ENCODE assay signal across 14 mouse cellular contexts in genomic region chr17:49703492-49704249, GRCm38 (mm10).
DNase-seq lines count a peak whose midpoint lies in the region; ATAC-seq lines count a peak whose summit lies in the region.
"Had no signal": no experiment of that assay in that cellular context is flagged by ENCODE, and none has a peak within 500 bp of the region (broad histone marks: within the 10 kb centered on the region; RNA-seq: fewer than 3 reads in every experiment).

No protein-coding gene starts in this region.

- peak; percentile 77 for ATAC-seq in forebrain, embryonic 13.5 days
- no peak for ATAC-seq in forebrain, embryonic 12.5 days (ENCODE audit: low FRiP score)
- ATAC-seq in embryonic facial prominence, embryonic 15.5 days (ENCODE audit: insufficient number of reproducible peaks, low FRiP score, low TSS enrichment, low read depth) = no peak

- intact Hi-C loops in heart, postnatal 14 days (cut with DNase I) = no loop called here

- no peaks in the 10 kb centered on the region for H3K27me3 ChIP-seq in forebrain, embryonic 13.5 days
- H3K27me3 ChIP-seq in forebrain, embryonic 12.5 days = no peaks in the 10 kb centered on the region
- no peaks in the 10 kb centered on the region for H3K27me3 ChIP-seq in embryonic facial prominence, embryonic 15.5 days
- H3K27me3 ChIP-seq: hindbrain, embryonic 12.5 days; liver, embryonic 15.5 days had no signal

- no peaks in the 10 kb centered on the region for H3K9me3 ChIP-seq in forebrain, embryonic 13.5 days (replicated peaks)
- H3K9me3 ChIP-seq in forebrain, embryonic 12.5 days = no peaks in the 10 kb centered on the region
- no peaks in the 10 kb centered on the region for H3K9me3 ChIP-seq in embryonic facial prominence, embryonic 15.5 days (replicated peaks)
- H3K9me3 ChIP-seq: hindbrain, embryonic 12.5 days; liver, embryonic 15.5 days had no signal

- no peak overlapping the region for H3K4me2 ChIP-seq in forebrain, embryonic 13.5 days
- no peak overlapping the region for H3K4me2 ChIP-seq in forebrain, embryonic 12.5 days
- H3K4me2 ChIP-seq in embryonic facial prominence, embryonic 15.5 days (replicated peaks) = no peak overlapping the region
- H3K4me2 ChIP-seq: heart, embryonic 11.5 days; hindbrain, embryonic 12.5 days; liver, embryonic 15.5 days had no signal

- H3K36me3 ChIP-seq in forebrain, embryonic 13.5 days (ENCODE audit: poor library complexity, severe bottlenecking) = no peaks in the 10 kb centered on the region
- no peaks in the 10 kb centered on the region for H3K36me3 ChIP-seq in forebrain, embryonic 12.5 days (replicated peaks)
- H3K36me3 ChIP-seq in embryonic facial prominence, embryonic 15.5 days = no peaks in the 10 kb centered on the region
- H3K36me3 ChIP-seq: hindbrain, embryonic 12.5 days; liver, embryonic 15.5 days had no signal

- H3K27ac ChIP-seq in forebrain, embryonic 13.5 days = peak overlapping the region; percentile 45; the same call in 1 of the 2 replicates
- H3K27ac ChIP-seq in forebrain, embryonic 12.5 days = no peak overlapping the region
- peak overlapping the region; percentile 39; the same call in 1 of the 2 replicates for H3K27ac ChIP-seq in embryonic facial prominence, embryonic 15.5 days (replicated peaks)
- H3K27ac ChIP-seq: hindbrain, embryonic 12.5 days; left cerebral cortex, adult 2 months; liver, embryonic 15.5 days; macrophage had no signal

- WGBS in forebrain, embryonic 13.5 days = 63% methylated on average over 12 of the region's 12 CpGs
- 75% methylated on average over 12 of the region's 12 CpGs for WGBS in forebrain, embryonic 12.5 days
- 47% methylated on average over 12 of the region's 12 CpGs for WGBS in embryonic facial prominence, embryonic 15.5 days

- no peak overlapping the region for H3K9ac ChIP-seq in forebrain, embryonic 13.5 days
- no peak overlapping the region for H3K9ac ChIP-seq in forebrain, embryonic 12.5 days
- H3K9ac ChIP-seq in embryonic facial prominence, embryonic 15.5 days = no peak overlapping the region
- H3K9ac ChIP-seq: hindbrain, embryonic 12.5 days; liver, embryonic 15.5 days had no signal

- H3K4me3 ChIP-seq in forebrain, embryonic 13.5 days = no peak overlapping the region
- H3K4me3 ChIP-seq in forebrain, embryonic 12.5 days (replicated peaks) = no peak overlapping the region
- H3K4me3 ChIP-seq in embryonic facial prominence, embryonic 15.5 days (replicated peaks) = no peak overlapping the region
- H3K4me3 ChIP-seq: hindbrain, embryonic 12.5 days; left cerebral cortex, adult 2 months; liver, embryonic 15.5 days had no signal

- peak; percentile 78 for DNase-seq in NIH3T3 (ENCODE audit: low read depth)
- peak; percentile 45 to 48 for DNase-seq in layer of hippocampus, postnatal 36 days
- no peak for DNase-seq in testis, postnatal 14 days (ENCODE audit: low spot score)
- no peak for DNase-seq in gastrocnemius, postnatal 25 days
- no peak for DNase-seq in heart, postnatal 14 days
- DNase-seq: kidney, adult 8-10 months had no signal

- H3K4me1 ChIP-seq in forebrain, embryonic 13.5 days = peaks cover 6% of the 10 kb centered on the region
- H3K4me1 ChIP-seq in forebrain, embryonic 12.5 days = no peaks in the 10 kb centered on the region
- H3K4me1 ChIP-seq in embryonic facial prominence, embryonic 15.5 days = peaks cover 9% of the 10 kb centered on the region
- H3K4me1 ChIP-seq: hindbrain, embryonic 12.5 days; liver, embryonic 15.5 days had no signal

Comparison
In these comparisons a context has a peak if more than half of its experiments do, and no peak if none do; other contexts are left out.
1. DNase-seq: peak in NIH3T3 (single experiment) and layer of hippocampus, postnatal 36 days (2 of 2); none in testis, postnatal 14 days (single experiment), gastrocnemius, postnatal 25 days (single experiment) and heart, postnatal 14 days (0 of 2).